ENCODE assay signal across 8 mouse cellular contexts in genomic region chr3:55542310-55542709, GRCm38 (mm10).
DNase-seq lines count a peak whose midpoint lies in the region; ATAC-seq lines count a peak whose summit lies in the region.
"Had no signal": no experiment of that assay in that cellular context is flagged by ENCODE, and none has a peak within 500 bp of the region (broad histone marks: within the 10 kb centered on the region; RNA-seq: fewer than 3 reads in every experiment).

No protein-coding gene starts in this region.

- no peaks in the 10 kb centered on the region for H3K9me3 ChIP-seq in forebrain, embryonic 10.5 days
- no peaks in the 10 kb centered on the region for H3K9me3 ChIP-seq in limb, embryonic 11.5 days (ENCODE audit: control insufficient read depth, low read length)
- H3K9me3 ChIP-seq: liver, embryonic 13.5 days had no signal

- ATAC-seq in limb, embryonic 11.5 days (ENCODE audit: insufficient number of reproducible peaks, low FRiP score, low TSS enrichment, low read depth), result peak; percentile 37; the same call in 1 of the 2 replicates

- H3K9ac ChIP-seq in limb, embryonic 11.5 days (ENCODE audit: low read length), result peak overlapping the region; percentile 22
- H3K9ac ChIP-seq: liver, embryonic 13.5 days had no signal

- H3K27me3 ChIP-seq in forebrain, embryonic 10.5 days (ENCODE audit: poor library complexity, severe bottlenecking), result peaks cover 22% of the 10 kb centered on the region; the same call in 1 of the 2 replicates
- H3K27me3 ChIP-seq in limb, embryonic 11.5 days (ENCODE audit: control insufficient read depth, insufficient read depth, low read length), result no peaks in the 10 kb centered on the region
- H3K27me3 ChIP-seq: liver, embryonic 13.5 days had no signal

- H3K4me1 ChIP-seq in forebrain, embryonic 10.5 days, result peaks cover 47% of the 10 kb centered on the region
- H3K4me1 ChIP-seq in limb, embryonic 11.5 days (ENCODE audit: control insufficient read depth, insufficient read depth, low read length), result peaks cover 54% of the 10 kb centered on the region

- 10% methylated on average over 8 of the region's 8 CpGs for whole genome bisulfite sequencing in forebrain, embryonic 10.5 days
- 20% methylated on average over 8 of the region's 8 CpGs for WGBS in limb, embryonic 11.5 days

- peak; percentile 56 for DNase-seq in Muller cell, postnatal 12 days (ENCODE audit: inconsistent ontology term)
- peak; percentile 94 for DNase-seq in brain, adult 2 months (ENCODE audit: low read depth, low spot score)
- DNase-seq in forebrain, embryonic 10.5 days (ENCODE audit: extremely low spot score, low spot score), result peak; percentile 31
- DNase-seq in heart, postnatal 4 days, result peak; percentile 60
- peak; percentile 71 for DNase-seq in limb, embryonic 11.5 days (ENCODE audit: low spot score)
- DNase-seq in ovary, postnatal 14 days (ENCODE audit: low spot score), result peak; percentile 15
- DNase-seq in thymus, postnatal 36 days, result no peak
- DNase-seq: liver, embryonic 13.5 days had no signal

- 0 out of 2 replicates have a peak overlapping the region, but pooled peaks have one; percentile 5 for H3K4me3 ChIP-seq in forebrain, embryonic 10.5 days
- no peak overlapping the region for H3K4me3 ChIP-seq in limb, embryonic 11.5 days (ENCODE audit: low read depth, low read length)
- H3K4me3 ChIP-seq: liver, embryonic 13.5 days had no signal

- no peaks in the 10 kb centered on the region for H3K36me3 ChIP-seq in forebrain, embryonic 10.5 days (replicated peaks)
- H3K36me3 ChIP-seq in limb, embryonic 11.5 days (ENCODE audit: control insufficient read depth, insufficient read depth, low read length), result no peaks in the 10 kb centered on the region
- H3K36me3 ChIP-seq: liver, embryonic 13.5 days had no signal

- H3K27ac ChIP-seq in forebrain, embryonic 10.5 days, result peak overlapping the region; percentile 71
- peak overlapping the region; percentile 55; the same call in 1 of the 2 replicates for H3K27ac ChIP-seq in limb, embryonic 11.5 days (replicated peaks; ENCODE audit: low read depth, low read length)
- H3K27ac ChIP-seq: liver, embryonic 13.5 days had no signal

- peak overlapping the region; percentile 4; the same call in 1 of the 2 replicates for H3K4me2 ChIP-seq in limb, embryonic 11.5 days (ENCODE audit: low read depth, severe bottlenecking)
- H3K4me2 ChIP-seq: liver, embryonic 13.5 days had no signal

Comparison
In these comparisons a context has a peak if more than half of its experiments do, and no peak if none do; other contexts are left out.
1. DNase-seq: peak in Muller cell, postnatal 12 days (single experiment), brain, adult 2 months (single experiment), forebrain, embryonic 10.5 days (single experiment), heart, postnatal 4 days (single experiment), limb, embryonic 11.5 days (single experiment) and ovary, postnatal 14 days (single experiment); none in thymus, postnatal 36 days (0 of 2).